Mouse (Mus musculus) macrophage (primary cell): ENCODE measurements at regions not wholly inside any gene's neighbourhood (a gene's known extent, or its start where the extent isn't known, plus 50 kb on each side); places are given as distances from the start of the nearest gene placed in this dataset.

ENCODE experiments used
- H3K27ac ChIP-seq: fragments of 350-480 bp; formaldehyde crosslinking; 2 replicates; pipeline ENCODE4 v1.9.0; 2021
- H3K36me3 ChIP-seq: fragments of 350-480 bp; formaldehyde crosslinking; 2 replicates; pipeline ENCODE4 v1.9.0; 2021; ENCODE audit errors: inconsistent target
- H3K4me3 ChIP-seq: fragments of 350-480 bp; formaldehyde crosslinking; 2 replicates; pipeline ENCODE4 v1.9.0; 2021; ENCODE audit errors: inconsistent target
- H3K79me2 ChIP-seq: fragments of 350-480 bp; formaldehyde crosslinking; 2 replicates; pipeline ENCODE4 v1.9.0; 2021; ENCODE audit errors: inconsistent target
- WGBS: methylation state at CpG from one replicate; pipeline ENCODE4 v1.1.7; 2026; ENCODE audit warnings: inconsistent platforms; ENCODE audit not compliant: missing documents; 5-methylcytosine and 5-hydroxymethylcytosine counted together

DNA sequence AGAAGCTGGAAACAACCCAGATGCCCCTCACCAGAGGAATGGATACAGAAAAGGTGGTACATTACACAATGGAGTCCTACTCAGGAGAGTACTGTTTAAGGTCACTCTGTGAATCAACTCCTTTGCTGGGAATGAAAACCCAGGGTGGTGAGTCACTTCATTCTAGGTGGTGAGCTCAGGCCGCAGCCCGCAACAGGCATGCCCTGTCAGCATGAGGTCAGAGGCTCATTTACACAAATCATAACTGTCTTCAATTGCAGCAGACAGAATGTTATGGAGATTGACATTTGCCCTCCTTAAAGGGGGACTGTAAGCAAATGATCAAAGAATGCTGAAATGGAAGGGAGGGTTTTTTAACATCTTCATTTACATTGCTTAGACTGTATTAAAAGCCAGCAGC is 405.1 kb downstream of the Gja1 start:
- Histone ChIP-seq H3K36me3 (no peaks in the 10 kb centered on the region), H3K4me3 (no peak overlapping the region), H3K27ac (no peak overlapping the region), H3K79me2 (no peaks in the 10 kb centered on the region)
- WGBS, result 88% methylated on average over 2 of the region's 2 CpGs

DNA sequence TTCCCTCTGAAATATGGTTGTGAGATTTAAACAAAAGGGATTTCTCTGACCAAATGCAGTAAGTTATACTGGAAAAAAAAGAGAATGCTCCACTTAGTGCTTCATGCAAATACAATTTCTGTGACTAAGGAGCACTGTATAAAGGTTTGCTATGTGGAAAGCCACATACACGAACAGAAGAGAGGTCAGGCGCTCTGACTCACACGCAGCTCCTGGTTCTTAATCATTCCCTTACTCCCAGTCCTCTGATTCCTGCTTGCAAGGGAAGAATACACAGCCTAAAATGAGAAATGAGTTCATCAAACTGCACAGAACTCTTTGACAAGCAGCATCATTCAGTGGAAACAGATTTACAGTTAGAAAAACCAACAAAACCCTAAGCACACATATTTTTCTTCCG is 406.8 kb downstream of the Gja1 start:
- 96% methylated on average over 3 of the region's 4 CpGs for whole genome bisulfite sequencing
- no peaks in the 10 kb centered on the region for H3K36me3 ChIP-seq

DNA sequence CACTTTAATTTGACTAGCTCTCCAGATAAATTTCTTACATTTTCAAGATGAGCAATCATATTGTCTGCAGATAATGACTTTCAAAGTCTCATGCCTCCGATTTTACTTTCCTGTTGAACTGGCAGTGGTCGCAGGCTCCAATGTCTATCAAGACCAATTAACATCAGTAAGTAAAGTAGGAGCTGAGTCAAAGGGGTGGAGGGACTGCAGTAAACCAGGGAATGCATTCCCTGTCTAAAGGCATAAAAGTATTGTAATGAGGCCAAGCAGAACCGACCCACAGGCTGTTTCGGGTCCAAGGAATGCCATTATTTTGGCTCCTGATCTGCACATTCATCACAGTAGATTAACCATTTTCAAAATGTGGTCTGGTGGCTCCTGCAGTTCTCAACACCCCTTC is 411.0 kb downstream of the Gja1 start:
- Histone ChIP-seq H3K27ac (no peak overlapping the region), H3K36me3 (no peaks in the 10 kb centered on the region), H3K79me2 (no peaks in the 10 kb centered on the region), H3K4me3 (no peak overlapping the region)
- WGBS, result 90% methylated on average over 4 of the region's 4 CpGs

More for the DNA sequence above, 406.8 kb downstream of the Gja1 start:
- Histone ChIP-seq H3K27ac (no peak overlapping the region), H3K4me3 (no peak overlapping the region), H3K79me2 (no peaks in the 10 kb centered on the region)

DNA sequence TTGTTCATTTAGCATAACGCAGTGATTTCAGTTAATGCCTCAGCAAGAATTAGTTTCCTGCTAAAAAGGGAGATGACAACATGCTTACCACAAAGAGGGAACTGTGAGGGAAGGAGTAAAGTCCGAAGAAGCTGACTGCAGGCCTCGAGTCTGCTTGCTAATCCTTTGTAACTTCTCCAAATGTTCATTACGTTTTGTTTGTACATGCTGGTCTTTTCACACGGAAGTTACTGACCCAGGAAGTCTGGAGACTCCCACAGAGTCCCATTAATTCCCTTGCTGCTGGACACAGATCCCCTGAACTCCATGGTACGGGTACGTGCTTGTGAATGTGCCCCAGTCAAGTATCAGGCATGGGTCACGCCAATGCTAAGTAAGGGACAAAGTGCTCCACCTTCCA is 415.9 kb downstream of the Gja1 start:
- Histone ChIP-seq H3K36me3 (no peaks in the 10 kb centered on the region), H3K79me2 (no peaks in the 10 kb centered on the region), H3K27ac (peak overlapping the region; percentile 74), H3K4me3 (no peak overlapping the region)
- WGBS, result 27% methylated on average over 8 of the region's 8 CpGs

DNA sequence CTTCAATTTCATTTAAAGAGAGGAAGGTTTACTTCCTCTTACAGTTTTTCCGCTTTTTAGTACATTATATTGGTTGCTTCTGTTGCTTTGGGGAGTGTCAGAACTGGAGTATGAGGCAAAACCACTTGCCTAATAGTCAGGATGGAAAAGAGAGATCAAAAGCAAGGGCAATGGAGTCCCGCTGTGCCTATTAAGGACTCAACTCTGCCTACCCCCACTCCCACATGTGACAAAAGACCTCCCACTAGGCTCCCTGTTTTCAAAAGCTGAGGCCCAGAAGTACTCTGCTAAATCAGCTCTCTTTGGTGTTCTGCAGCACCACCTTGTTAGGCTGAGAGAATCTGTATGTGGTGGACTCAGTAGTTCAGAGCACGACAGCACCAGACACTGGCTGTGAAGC is 418.3 kb downstream of the Gja1 start:
- Histone ChIP-seq H3K27ac (peak overlapping the region; percentile 33), H3K79me2 (no peaks in the 10 kb centered on the region), H3K36me3 (no peaks in the 10 kb centered on the region), H3K4me3 (no peak overlapping the region)
- 54% methylated on average over 3 of the region's 3 CpGs for WGBS

DNA sequence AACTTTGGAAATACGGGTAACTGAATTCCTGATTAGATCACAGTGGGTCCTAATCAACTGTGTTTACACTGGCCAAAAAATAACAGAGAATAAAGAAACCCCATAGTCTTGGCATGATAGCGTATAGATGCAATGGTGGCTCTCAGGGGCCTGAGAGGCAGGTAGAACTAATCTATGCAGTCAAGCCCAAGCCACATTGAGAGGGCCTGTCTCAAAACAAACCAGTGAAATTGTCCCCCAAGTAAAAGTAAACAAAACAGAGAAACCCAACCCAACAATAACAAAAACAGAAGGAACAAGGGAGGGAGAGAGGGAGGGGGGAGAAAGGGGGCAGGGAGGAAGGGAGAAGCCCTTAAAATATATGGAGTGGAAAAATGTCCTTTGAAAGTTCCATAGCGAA is 422.2 kb downstream of the Gja1 start:
- Histone ChIP-seq H3K4me3 (no peak overlapping the region), H3K79me2 (no peaks in the 10 kb centered on the region), H3K36me3 (no peaks in the 10 kb centered on the region), H3K27ac (no peak overlapping the region)
- whole genome bisulfite sequencing, result 97% methylated on average over 3 of the region's 3 CpGs

DNA sequence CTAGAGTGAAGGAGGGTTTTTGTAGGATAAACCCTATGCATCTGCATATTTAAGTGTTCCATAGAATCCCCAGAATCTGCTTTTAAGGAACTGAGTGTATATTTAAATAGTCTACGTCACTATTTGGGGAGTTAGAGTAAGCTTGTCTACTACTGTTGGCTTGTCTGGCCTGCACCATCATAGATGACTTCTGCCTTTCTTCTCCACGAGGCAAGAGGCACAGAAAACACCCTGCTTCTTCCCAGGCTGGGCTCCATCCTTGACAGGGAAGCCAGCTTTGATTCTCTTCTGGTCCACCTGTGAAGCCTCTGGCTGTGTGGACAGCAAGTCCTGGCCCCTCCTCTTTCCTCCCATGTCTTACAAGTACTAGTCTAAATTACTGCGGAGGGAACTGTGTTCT is 422.6 kb downstream of the Gja1 start:
- 88% methylated on average over 3 of the region's 3 CpGs for WGBS
- H3K27ac ChIP-seq, result no peak overlapping the region
- no peak overlapping the region for H3K4me3 ChIP-seq
- H3K36me3 ChIP-seq, result no peaks in the 10 kb centered on the region
- H3K79me2 ChIP-seq, result no peaks in the 10 kb centered on the region

DNA sequence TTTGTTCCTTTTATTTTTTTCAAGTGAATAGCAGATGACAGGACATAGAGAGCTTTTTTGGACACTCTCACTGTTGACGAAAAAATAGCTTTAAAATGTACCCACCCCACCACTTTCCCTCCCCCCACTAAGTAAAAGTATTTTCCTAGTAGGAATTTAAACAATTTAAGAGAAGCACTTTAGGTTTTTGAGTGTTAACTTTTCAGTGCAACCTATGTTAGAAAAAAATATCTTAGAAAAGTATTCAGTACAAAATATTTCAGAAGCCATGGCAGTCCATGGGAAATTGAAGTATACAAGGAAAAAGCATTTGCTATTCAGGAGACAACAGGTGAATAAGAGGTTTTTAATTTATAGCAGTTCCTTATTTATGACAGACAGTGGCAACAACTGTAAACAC is 431.9 kb downstream of the Gja1 start:
- H3K4me3 ChIP-seq, result no peak overlapping the region
- 60% methylated on average over 1 of the region's 1 CpGs for WGBS
- no peak overlapping the region for H3K27ac ChIP-seq
- no peaks in the 10 kb centered on the region for H3K36me3 ChIP-seq
- H3K79me2 ChIP-seq, result no peaks in the 10 kb centered on the region

DNA sequence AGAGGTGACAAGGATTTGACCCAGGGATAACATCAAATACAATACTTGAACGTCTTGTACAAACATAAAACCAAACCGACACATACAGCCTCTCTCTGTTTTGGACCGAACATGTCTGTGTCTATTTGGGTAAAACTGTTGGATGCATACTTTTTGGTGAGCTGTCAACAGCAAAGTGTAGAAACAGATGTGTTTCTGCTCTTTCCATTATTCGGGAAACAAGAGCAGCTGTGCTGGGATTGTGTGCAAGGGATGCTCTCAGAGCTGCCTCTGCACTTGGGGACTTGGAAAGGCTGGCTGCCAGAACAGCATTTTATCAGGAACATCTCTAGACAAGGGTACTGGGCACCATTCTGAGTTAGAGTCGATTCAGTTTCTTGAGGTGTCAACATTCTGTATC is 445.0 kb downstream of the Gja1 start:
- Histone ChIP-seq H3K36me3 (no peaks in the 10 kb centered on the region), H3K79me2 (no peaks in the 10 kb centered on the region), H3K4me3 (no peak overlapping the region), H3K27ac (no peak overlapping the region)
- 88% methylated on average over 5 of the region's 5 CpGs for WGBS

DNA sequence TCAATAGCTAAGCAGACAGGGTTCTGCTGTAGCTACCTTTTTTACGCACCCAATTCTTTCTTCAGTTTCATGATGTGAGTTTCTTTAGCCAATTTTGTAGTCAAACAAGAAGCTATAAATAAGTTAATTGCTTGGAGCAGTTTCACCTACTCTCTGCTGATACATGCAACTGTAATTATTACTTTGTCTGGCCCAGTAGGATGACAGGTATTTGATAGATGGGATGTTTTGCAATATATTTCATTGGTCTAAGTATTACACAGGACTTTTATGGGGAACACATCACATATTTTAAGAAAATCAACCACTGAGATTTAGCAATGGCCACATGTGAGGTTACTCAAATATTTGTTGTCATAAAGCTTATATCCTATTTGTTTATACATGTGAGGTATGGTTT is 454.2 kb downstream of the Gja1 start:
- no peaks in the 10 kb centered on the region for H3K36me3 ChIP-seq
- WGBS, result 100% methylated on average over 1 of the region's 1 CpGs

DNA sequence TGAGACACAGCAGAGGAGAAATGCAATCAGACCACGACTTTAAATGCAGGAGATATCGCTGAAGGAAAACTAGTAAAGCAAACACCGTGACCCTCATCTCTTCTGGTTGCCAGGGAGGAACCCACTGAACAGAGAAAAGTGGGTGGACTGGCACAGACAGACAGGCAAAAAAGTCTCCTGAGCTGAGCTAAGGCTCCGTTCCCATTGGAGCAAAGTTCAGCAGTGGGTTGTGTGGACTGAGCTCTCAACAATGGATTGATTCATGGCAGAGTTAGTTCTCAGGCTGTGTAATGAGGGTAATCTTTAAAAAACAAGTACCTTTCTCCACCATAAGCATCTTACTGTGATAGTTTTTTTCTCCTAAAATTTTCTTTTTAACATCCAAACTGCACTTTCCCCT is 454.8 kb downstream of the Gja1 start:
- Histone ChIP-seq H3K79me2 (no peaks in the 10 kb centered on the region), H3K4me3 (no peak overlapping the region), H3K36me3 (no peaks in the 10 kb centered on the region), H3K27ac (no peak overlapping the region)
- 98% methylated on average over 4 of the region's 4 CpGs for WGBS

More for the DNA sequence above, 454.2 kb downstream of the Gja1 start:
- Histone ChIP-seq H3K27ac (no peak overlapping the region), H3K4me3 (no peak overlapping the region), H3K79me2 (no peaks in the 10 kb centered on the region)

DNA sequence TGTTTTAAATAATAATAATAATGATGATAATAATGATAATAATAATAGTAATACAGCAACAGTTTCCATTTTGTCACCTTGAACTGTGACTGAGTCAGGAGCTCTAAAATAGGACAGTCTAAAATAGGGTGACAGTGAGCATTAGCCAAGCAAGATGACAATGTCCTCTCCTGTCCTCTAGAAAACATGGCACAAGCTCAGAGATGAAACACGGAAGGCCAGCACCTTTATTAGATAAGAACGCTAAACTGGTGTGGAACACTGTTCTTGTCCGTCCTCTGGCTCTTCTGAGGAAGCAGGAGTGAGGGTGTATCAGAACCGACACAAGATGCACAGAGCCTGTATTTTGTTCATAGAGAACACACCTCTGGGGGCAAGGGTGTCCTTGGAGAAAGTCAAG is 459.0 kb downstream of the Gja1 start:
- no peaks in the 10 kb centered on the region for H3K79me2 ChIP-seq
- no peaks in the 10 kb centered on the region for H3K36me3 ChIP-seq
- H3K27ac ChIP-seq, result no peak overlapping the region
- 92% methylated on average over 4 of the region's 4 CpGs for WGBS
- no peak overlapping the region for H3K4me3 ChIP-seq

DNA sequence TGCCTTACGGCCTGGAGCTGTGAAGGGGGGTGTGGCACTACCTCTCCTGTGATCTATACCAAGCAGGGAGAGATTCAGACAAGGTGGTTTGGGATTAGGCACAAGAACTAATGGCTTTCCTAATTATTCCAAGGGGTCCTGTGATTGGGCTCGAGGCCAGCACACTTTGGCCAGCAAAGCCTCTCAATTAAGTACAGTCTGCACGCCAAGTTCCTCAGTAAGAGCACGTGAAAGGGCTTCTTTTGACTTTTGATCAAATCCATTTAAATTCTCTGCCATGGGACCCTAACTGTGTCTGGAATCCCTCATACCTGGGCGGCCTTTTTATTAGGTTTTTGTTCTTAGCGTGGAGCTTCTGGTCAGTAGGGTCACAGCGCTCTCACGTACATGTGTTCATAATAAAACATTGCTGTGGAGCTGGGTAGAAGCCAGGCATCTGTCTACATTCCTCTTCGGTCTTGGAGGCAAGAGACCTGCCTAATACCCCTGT is 461.9 kb downstream of the Gja1 start:
- H3K27ac ChIP-seq, result no peak overlapping the region

DNA sequence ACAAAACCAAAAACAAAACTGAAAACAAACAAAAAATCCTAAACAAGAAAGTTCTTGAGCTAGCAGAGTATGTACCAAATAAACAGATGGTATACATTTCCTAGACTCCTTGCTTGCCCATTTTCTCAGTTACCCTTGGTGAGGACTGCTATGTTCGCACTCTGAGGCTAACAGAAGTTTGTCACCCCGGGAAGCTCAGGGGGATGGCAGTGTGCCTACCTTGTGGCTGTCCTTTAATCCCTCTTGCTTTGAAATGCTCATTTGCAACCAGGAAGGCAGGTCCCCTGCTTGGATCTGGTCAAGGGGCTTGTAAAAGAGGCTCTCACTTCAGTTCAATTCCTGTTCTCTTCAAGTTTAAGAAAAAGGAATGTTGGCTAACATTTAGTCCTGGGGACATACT is 462.4 kb downstream of the Gja1 start:
- Histone ChIP-seq H3K4me3 (no peak overlapping the region), H3K36me3 (no peaks in the 10 kb centered on the region), H3K79me2 (no peaks in the 10 kb centered on the region), H3K27ac (no peak overlapping the region)
- 85% methylated on average over 2 of the region's 2 CpGs for WGBS

More for the DNA sequence above, 461.9 kb downstream of the Gja1 start:
- no peaks in the 10 kb centered on the region for H3K36me3 ChIP-seq
- 96% methylated on average over 9 of the region's 9 CpGs for WGBS
- H3K79me2 ChIP-seq, result no peaks in the 10 kb centered on the region
- H3K4me3 ChIP-seq, result no peak overlapping the region

DNA sequence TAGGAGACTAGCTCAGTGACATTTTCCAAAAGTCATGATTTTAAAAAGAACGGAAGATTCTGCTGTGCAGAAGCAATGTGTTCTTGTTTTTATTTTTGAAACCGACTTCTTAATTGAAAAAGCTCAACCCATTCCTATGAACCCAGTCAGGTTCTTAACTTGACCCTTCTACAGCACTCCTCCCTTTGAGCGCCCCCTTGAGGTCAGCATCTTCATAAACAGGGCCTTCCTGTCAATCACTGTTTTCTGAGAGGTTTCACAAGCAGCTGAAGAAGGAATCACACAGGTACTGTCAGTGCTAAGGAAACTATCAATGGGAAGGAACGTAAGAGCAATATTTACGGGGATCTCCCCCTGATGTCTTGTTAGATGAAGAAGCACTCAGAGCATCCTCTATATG is 463.6 kb downstream of the Gja1 start:
- 66% methylated on average over 5 of the region's 5 CpGs for WGBS
- H3K36me3 ChIP-seq, result no peaks in the 10 kb centered on the region
- no peak overlapping the region for H3K27ac ChIP-seq
- H3K79me2 ChIP-seq, result no peaks in the 10 kb centered on the region
- no peak overlapping the region for H3K4me3 ChIP-seq

DNA sequence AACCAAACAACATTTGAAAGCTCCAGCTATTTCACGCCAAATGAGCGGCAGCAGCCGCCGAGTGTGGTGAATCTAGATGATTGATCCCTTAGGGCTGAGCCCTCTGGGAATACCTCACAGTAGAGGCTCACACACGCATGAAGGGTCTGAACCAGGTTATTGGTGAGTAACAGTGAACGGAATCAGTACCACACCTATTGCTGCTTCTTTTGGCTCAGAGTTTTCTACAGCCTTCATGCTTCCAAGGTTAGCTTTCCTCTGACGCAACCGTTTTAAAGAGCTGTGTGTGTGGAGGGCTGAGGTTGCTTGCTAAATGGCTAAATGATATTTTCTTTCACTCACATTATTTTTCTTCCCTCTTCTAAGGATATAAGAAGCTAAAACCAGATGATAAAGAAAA is 464.4 kb downstream of the Gja1 start:
- no peak overlapping the region for H3K27ac ChIP-seq
- H3K36me3 ChIP-seq, result no peaks in the 10 kb centered on the region
- H3K4me3 ChIP-seq, result no peak overlapping the region
- WGBS, result 96% methylated on average over 8 of the region's 8 CpGs
- no peaks in the 10 kb centered on the region for H3K79me2 ChIP-seq
